Mouse (Mus musculus) midbrain, embryonic 15.5 days (tissue): Measurements from ENCODE around the gene Fmnl3. TPM values are rescaled to one million over a fixed set of nuclear protein-coding genes. Genes with fewer than 3 reads are reported as not detected.

Experiments
- ATAC-seq: fragments of 200-750 bp; cut with Nextera tagmentation; replicated peaks from 2 replicates; pipeline ENCODE4 v1.8.0; 2017; ENCODE audit warnings: moderate TSS enrichment
- H3K27ac ChIP-seq: fragments of 300-500 bp; sonication (generic); 2 replicates; pipeline ENCODE4 v1.5.1; 2015; ENCODE audit warnings: mild to moderate bottlenecking, inconsistent platforms
- H3K27me3 ChIP-seq: fragments of 300-500 bp; sonication (generic); replicated peaks from 2 replicates; pipeline ENCODE4 v1.6.1; 2015; ENCODE audit warnings: inconsistent platforms
- H3K36me3 ChIP-seq: fragments of 300-500 bp; sonication (generic); replicated peaks from 2 replicates; pipeline ENCODE4 v1.6.1; 2015; ENCODE audit warnings: inconsistent platforms
- H3K4me1 ChIP-seq: fragments of 300-500 bp; sonication (generic); 2 replicates; pipeline ENCODE4 v1.6.1; 2015; ENCODE audit warnings: inconsistent platforms
- H3K4me2 ChIP-seq: fragments of 300-500 bp; sonication (generic); 2 replicates; pipeline ENCODE4 v1.6.1; 2015; ENCODE audit warnings: inconsistent platforms, mild to moderate bottlenecking, moderate library complexity
- H3K4me3 ChIP-seq: fragments of 300-500 bp; sonication (generic); 2 replicates; pipeline ENCODE4 v1.5.1; 2015; ENCODE audit warnings: mild to moderate bottlenecking, inconsistent platforms
- H3K9ac ChIP-seq: fragments of 300-500 bp; sonication (generic); 2 replicates; pipeline ENCODE4 v1.6.1; 2015; ENCODE audit warnings: mild to moderate bottlenecking, inconsistent platforms
- H3K9me3 ChIP-seq: fragments of 300-500 bp; sonication (generic); 2 replicates; pipeline ENCODE4 v1.6.1; 2016; ENCODE audit warnings: inconsistent platforms
- WGBS: fragments of 180-500 bp; shearing (Covaris S2); methylation state at CpG from one replicate; pipeline ENCODE4 v1.1.7; 2015; ENCODE audit warnings: mixed read lengths; 5-methylcytosine and 5-hydroxymethylcytosine counted together
- polyA plus RNA-seq: library from polyadenylated mRNA; unstranded; fragments of >200 nt; fragmentation: Nextera tagmentation; extraction: Ambion mirVana; gene quantifications from 2 replicates; pipeline ENCODE4 v1.2.1, GENCODE M21; 2015

Fmnl3 gene
- 9.1 and 10.0 TPM in 2 replicates for polyA plus RNA-seq

DNA sequence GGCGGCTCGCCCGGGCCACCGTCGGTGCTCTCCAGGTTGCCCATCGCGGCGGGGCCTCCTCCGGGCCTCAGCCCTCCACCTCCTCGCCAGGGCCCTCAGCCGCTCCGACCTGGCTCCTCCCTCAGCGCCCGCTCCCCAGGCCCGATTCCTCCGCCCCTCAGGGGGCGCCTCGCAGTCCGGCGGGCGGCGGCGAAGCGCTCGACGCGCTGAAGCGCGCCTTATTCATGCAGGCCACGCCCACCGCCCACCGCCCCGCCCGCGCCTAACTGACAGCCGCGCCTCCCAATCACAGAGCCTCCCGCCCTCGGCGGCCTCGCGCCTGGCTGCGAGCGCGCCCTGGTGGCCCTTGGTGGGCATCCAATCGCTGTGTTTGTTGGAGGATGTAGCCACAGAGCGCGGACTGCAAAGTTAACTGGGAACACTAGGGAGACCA, at the start of gene Fmnl3:
Fmnl3 (minus strand) TSS at position 224 of the 433 bp plus-strand sequence.
- WGBS: under 1% methylated on average over 47 of the region's 48 CpGs
- peak within 1 kb of the TSS; percentile 69 for H3K9ac ChIP-seq

DNA sequence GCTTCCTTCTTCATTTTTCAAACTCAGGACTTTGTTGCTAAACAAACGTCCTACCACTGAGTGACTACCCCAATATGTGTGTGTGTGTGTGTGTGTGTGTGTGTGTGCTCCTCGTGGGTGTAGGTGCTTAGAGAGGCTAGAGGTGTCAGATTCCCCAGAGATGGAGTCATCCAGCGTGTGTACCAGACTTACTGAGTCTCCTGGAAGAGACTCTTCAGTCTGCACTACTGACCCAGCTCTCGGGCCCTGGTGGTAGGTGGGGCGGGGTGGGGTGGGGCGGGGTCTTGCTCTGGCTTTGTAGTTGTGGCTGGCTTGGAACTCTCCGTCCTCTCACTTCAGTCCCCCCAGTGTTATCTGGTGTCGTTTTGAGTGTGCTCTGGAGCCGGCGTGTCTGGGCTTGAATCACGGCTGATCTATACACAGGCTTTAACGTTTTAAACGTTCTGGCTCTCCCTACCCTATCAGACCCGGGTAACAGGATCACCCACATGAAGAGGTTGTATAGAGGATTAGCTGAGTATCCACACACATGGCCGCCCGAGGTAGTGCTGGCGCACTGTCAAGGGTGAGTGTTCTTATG, 47.5 kb upstream of the Fmnl3 start:
- no peak for ATAC-seq
- no peak overlapping the region for H3K9ac ChIP-seq
- no peak overlapping the region for H3K27ac ChIP-seq
- H3K4me2 ChIP-seq: no peak overlapping the region
- no peaks in the 10 kb centered on the region for H3K36me3 ChIP-seq
- H3K9me3 ChIP-seq: no peaks in the 10 kb centered on the region
- 44% methylated on average over 17 of the region's 17 CpGs for WGBS
- no peak overlapping the region for H3K4me3 ChIP-seq
- H3K4me1 ChIP-seq: peaks cover 16% of the 10 kb centered on the region
- no peaks in the 10 kb centered on the region for H3K27me3 ChIP-seq

More for the DNA sequence above, at the start of gene Fmnl3:
- Histone ChIP-seq H3K4me2 (peak within 1 kb of the TSS; percentile 61), H3K4me1 (peaks cover 14% of the 10 kb centered on the region), H3K9me3 (no peaks in the 10 kb centered on the region), H3K27me3 (0 out of 2 replicates have a peak, but pooled peaks cover 3% of the 10 kb centered on the region), H3K4me3 (peak within 1 kb of the TSS; percentile 72), H3K27ac (peak within 1 kb of the TSS; percentile 72), H3K36me3 (no peaks in the 10 kb centered on the region)
- peak; percentile 96 for ATAC-seq

DNA sequence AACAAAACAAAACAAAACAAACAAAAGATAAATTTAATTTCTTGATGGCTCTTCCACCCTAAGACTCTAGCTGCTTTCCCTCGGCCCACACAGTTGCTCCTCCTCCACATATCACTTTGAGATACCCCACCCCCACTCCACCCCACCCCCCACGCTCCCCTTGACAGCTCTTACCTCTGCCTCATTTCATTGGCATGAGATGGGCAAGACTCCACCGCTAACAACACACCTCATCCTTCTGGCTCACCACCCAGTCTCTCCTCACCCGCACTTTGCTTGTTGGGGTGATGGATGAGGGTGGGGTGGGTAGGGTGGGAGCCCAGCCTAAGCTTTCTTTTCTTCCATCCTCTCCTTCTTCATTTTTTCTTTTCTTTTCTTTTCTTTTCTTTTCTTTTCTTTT, 46.7 kb upstream of the Fmnl3 start:
- Histone ChIP-seq H3K4me2 (no peak overlapping the region), H3K4me1 (peaks cover 16% of the 10 kb centered on the region), H3K9ac (no peak overlapping the region), H3K27ac (no peak overlapping the region), H3K9me3 (no peaks in the 10 kb centered on the region), H3K4me3 (no peak overlapping the region), H3K27me3 (no peaks in the 10 kb centered on the region), H3K36me3 (no peaks in the 10 kb centered on the region)
- ATAC-seq: no peak
- whole genome bisulfite sequencing: 45% methylated on average over 4 of the region's 4 CpGs

DNA sequence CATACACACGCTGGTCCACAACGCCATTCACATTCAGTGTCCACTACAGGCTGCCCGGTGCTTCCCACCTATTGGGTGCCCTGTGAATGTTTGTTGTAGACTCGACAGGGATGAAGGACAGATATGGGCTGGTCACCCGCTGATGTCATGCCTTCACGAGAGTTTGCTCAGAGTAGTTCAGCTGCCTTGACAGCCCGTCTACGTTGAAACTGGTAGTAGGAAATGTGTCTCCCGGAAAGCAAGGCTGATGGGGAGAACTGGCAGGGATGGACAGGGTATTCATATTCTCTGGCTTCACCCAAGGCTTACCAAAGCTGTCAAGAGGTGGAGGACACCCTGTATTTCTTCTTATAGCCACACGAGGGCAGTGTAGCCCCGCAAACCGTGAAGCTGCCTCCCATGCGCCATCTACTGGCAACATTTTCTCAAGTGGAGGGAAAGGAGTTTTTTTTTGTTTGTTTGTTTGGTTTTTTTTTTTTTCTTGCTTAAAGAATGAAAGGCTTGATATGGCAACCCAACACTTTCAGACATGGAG, 46.1 kb upstream of the Fmnl3 start:
- ATAC-seq: peak; percentile 35; the same call in 1 of the 2 replicates
- peak overlapping the region; percentile 7; the same call in 1 of the 2 replicates for H3K4me2 ChIP-seq
- H3K9me3 ChIP-seq: no peaks in the 10 kb centered on the region
- H3K27me3 ChIP-seq: no peaks in the 10 kb centered on the region
- H3K4me3 ChIP-seq: no peak overlapping the region
- peaks cover 16% of the 10 kb centered on the region for H3K4me1 ChIP-seq
- H3K9ac ChIP-seq: no peak overlapping the region
- H3K27ac ChIP-seq: no peak overlapping the region
- WGBS: 19% methylated on average over 13 of the region's 13 CpGs
- H3K36me3 ChIP-seq: no peaks in the 10 kb centered on the region

DNA sequence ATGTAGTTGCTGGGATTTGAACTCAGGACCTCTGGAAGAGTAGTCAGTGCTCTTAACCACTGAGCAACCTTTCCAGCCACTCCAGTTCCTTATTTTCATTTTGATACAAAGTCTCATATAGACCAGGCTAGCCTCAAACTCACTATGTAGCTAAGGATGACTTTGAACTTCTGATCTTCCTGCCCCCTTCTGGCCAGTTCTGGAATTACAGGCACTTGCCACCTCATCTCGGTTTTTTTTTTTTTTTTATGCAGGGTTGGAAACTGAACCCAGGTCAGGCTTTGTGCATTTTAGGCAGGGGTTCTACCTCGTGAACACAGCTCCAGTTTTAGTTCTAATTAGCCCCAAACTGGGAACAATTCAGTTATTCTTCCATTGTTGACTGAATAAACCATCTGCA, 45.5 kb upstream of the Fmnl3 start:
- H3K36me3 ChIP-seq: no peaks in the 10 kb centered on the region
- ATAC-seq: no peak
- H3K4me1 ChIP-seq: peaks cover 11% of the 10 kb centered on the region
- no peaks in the 10 kb centered on the region for H3K9me3 ChIP-seq
- H3K27me3 ChIP-seq: no peaks in the 10 kb centered on the region
- 21% methylated on average over 2 of the region's 2 CpGs for WGBS
- no peak overlapping the region for H3K4me2 ChIP-seq
- H3K4me3 ChIP-seq: no peak overlapping the region
- no peak overlapping the region for H3K27ac ChIP-seq
- no peak overlapping the region for H3K9ac ChIP-seq

DNA sequence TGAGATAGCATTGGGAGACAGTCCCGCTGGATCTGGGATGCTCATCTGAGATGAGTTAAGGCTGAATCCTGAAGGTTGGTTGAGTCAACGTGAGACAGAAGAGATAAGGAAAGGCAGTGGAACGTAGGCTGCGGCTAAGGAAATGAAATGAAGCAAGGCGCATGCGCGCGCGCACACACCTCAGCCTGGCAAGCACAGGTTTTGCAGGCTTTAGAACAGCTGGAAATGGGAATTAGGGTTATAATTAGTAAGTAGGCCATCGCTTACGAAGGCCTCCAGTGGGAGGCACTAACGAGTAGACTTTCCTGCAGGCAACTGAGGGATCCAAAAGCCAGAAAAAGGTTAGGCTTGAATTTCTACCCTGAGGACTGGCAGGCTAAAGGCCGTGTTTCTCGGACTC, 41.5 kb upstream of the Fmnl3 start:
- 63% methylated on average over 14 of the region's 14 CpGs for WGBS
- peaks cover 27% of the 10 kb centered on the region for H3K36me3 ChIP-seq
- H3K27me3 ChIP-seq: no peaks in the 10 kb centered on the region
- H3K9me3 ChIP-seq: no peaks in the 10 kb centered on the region
- H3K4me1 ChIP-seq: 0 out of 2 replicates have a peak, but pooled peaks cover 3% of the 10 kb centered on the region
- no peak overlapping the region for H3K9ac ChIP-seq
- no peak for ATAC-seq
- H3K27ac ChIP-seq: no peak overlapping the region
- H3K4me3 ChIP-seq: no peak overlapping the region
- H3K4me2 ChIP-seq: no peak overlapping the region

DNA sequence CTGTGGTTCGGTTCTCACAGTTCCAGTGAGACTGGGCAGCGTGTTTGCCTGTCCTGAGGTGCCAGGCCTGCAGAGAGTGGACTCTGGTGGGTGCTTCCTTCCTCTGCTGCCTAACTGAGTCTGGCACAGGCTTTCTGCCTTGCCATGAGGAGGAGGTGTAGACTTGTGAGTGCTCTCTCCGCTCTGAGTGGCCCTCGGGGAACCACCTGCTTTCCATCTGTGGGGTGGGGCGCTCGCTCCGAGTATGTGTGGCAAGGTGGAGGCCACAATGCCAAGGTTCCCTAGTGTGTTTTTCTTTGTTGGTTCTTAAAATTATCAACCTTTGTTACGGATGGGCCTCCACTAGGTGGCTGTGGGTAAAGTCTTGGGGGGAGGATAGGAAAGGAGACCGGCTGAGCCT, 38.6 kb upstream of the Fmnl3 start:
- Histone ChIP-seq H3K4me2 (no peak overlapping the region), H3K4me1 (no peaks in the 10 kb centered on the region), H3K9ac (no peak overlapping the region), H3K9me3 (no peaks in the 10 kb centered on the region), H3K27me3 (no peaks in the 10 kb centered on the region), H3K27ac (no peak overlapping the region), H3K36me3 (peaks cover 50% of the 10 kb centered on the region), H3K4me3 (no peak overlapping the region)
- 94% methylated on average over 9 of the region's 9 CpGs for WGBS
- no peak for ATAC-seq

DNA sequence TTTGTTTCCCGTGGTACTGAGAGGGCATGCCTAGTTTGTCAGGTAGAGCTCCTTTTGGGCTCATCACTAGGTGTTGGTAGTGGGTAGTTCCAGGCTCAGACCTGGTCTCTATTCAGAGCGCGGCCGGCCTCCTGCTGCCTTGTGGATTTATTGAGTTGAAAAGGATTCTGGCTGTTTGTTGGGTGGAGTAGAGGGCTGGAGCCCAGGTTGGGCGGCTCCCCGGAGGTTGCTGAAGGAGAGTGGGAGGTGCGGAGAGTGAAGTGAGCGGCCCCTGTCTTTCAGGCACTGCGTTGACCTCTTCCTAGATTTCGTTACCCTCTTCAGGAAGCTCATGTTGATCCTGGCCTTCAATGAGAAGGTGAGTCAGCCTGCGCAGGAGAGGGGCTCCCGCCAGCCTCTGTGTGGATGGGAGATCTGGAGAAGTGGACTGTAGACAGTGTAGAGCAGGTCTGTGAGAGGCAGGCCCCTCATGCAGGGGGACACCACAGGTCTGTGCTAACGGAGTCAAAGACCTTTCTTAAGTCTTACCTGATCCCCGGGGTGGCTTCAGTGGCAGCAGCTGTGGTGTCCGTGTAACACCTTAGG, 36.8 kb upstream of the Fmnl3 start:
- Histone ChIP-seq H3K9me3 (no peaks in the 10 kb centered on the region), H3K27ac (no peak overlapping the region), H3K4me3 (no peak overlapping the region), H3K36me3 (peaks cover 55% of the 10 kb centered on the region), H3K4me2 (no peak overlapping the region), H3K27me3 (no peaks in the 10 kb centered on the region), H3K9ac (no peak overlapping the region), H3K4me1 (no peaks in the 10 kb centered on the region)
- 90% methylated on average over 15 of the region's 15 CpGs for WGBS
- ATAC-seq: no peak

DNA sequence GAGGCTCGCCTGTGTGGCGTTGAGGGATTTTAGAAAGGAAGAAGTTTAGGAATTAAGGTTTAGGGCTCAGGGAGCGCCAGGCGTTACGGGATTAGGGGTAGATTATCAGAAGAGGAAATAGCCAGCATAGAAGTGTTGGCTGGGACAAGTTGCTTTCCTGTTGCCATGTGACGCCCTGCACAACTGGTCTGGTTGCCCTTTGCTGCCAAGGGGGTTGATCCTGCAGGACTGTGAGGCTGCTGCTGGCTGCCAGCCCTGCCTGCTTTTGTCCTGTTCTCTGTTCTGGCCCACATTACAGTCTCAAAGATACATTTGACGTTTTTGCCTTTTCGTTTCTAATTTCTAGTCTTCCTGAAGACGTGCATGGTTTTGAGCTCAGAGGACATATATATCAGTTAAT, 34.9 kb upstream of the Fmnl3 start:
- H3K27me3 ChIP-seq: no peaks in the 10 kb centered on the region
- H3K4me3 ChIP-seq: no peak overlapping the region
- no peak overlapping the region for H3K4me2 ChIP-seq
- H3K9me3 ChIP-seq: no peaks in the 10 kb centered on the region
- H3K9ac ChIP-seq: no peak overlapping the region
- WGBS: 81% methylated on average over 9 of the region's 9 CpGs
- 0 out of 2 replicates have a peak, but pooled peaks cover 2% of the 10 kb centered on the region for H3K4me1 ChIP-seq
- no peak overlapping the region for H3K27ac ChIP-seq
- no peak for ATAC-seq
- peaks cover 55% of the 10 kb centered on the region for H3K36me3 ChIP-seq

DNA sequence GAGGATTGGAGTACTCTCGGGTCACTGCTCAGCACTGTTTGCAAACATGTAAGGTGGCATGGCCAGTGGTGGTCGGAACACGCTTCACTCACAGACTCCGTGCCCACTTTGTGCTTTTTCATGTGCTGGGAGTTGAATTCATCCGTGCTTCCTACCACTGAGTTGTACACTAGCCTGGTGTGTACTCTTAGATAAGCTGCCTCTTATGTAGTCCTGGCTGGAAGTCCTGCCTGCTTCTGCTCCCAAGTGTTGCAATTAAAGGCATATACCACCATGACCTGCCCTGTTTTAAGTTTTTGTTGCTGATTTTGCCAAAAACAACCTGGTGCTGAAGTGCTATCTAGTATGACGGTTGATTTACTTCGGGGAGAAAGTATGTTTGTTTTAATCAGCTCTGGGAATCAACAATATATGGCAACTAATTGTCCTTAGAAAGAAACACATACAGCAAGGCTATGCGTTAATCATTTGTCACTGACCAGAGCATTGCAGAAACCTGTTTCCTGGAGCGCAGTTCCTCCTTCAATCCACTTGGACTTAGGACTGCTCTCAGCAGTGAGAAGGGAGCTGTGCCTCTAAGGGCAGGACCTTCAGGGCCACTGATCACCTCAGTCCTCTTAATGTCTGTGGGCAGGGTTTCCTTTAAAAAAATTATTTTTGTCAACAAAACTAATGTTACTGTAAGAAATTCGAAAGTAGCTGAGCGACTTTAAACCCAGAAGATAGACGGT, 33.0 kb upstream of the Fmnl3 start:
- Histone ChIP-seq H3K36me3 (peaks cover 43% of the 10 kb centered on the region), H3K4me2 (no peak overlapping the region), H3K27ac (no peak overlapping the region), H3K4me1 (peaks cover 17% of the 10 kb centered on the region; the same call in 1 of the 2 replicates), H3K4me3 (no peak overlapping the region), H3K9ac (no peak overlapping the region), H3K9me3 (no peaks in the 10 kb centered on the region), H3K27me3 (no peaks in the 10 kb centered on the region)
- WGBS: 95% methylated on average over 12 of the region's 12 CpGs
- no peak for ATAC-seq

DNA sequence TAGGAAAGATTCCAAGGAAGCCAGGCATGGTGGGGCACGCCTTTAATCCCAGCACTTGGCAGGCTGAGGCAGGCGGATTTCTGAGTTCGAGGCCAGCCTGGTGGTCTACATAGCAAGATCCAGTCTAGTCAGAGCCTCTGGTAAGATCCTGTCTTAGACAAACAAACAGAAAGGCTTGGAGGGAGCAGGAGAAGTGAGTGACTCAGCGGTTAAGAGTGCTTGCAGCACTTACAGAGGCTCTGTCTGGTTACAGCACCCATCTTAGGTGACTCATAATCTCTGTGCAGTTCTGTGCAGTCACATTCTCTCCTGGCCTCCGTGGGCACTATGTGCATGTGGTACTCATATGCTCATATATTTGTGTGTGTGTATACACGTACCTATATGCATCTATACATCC, 30.3 kb upstream of the Fmnl3 start:
- H3K4me3 ChIP-seq: no peak overlapping the region
- H3K4me1 ChIP-seq: peaks cover 33% of the 10 kb centered on the region
- H3K4me2 ChIP-seq: no peak overlapping the region
- 92% methylated on average over 6 of the region's 6 CpGs for whole genome bisulfite sequencing
- ATAC-seq: no peak
- peaks cover 17% of the 10 kb centered on the region for H3K36me3 ChIP-seq
- no peaks in the 10 kb centered on the region for H3K9me3 ChIP-seq
- no peak overlapping the region for H3K9ac ChIP-seq
- H3K27me3 ChIP-seq: no peaks in the 10 kb centered on the region
- no peak overlapping the region for H3K27ac ChIP-seq

DNA sequence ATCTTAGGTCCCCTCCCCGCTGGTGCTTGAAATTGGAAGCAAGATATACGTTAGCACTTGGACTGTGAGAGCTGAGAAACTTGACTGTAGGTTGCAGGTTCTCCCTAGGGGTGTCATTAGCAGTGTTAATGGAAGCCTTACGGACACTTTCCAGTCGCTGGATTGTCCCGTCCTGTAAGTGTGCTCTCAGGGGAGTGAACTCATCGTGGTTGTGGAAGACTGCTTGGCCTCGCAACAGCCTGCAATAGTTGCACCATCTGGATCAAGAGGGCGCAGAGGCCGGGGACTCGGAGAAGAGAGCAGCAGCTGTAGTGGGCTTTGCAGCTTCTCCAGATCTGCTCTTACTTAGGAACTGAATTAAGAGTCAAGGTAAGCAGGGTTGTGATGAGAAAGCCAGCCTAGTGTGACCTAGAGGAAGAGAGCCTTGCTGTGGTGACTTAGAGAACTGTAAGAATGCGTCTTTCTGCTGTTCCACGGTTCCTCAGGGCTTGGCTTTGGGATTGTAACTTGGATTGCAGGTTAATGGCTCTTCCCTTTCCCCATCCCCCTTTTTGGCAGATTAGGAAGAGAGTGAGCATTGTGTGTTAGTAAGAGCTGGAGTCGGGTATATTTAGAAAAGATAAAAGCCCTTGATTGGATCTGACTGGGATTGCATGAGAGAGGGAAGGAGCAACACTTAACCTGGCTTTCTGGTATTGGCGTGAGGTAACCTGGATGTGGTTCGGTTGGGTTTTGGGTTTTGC, 29.4 kb upstream of the Fmnl3 start:
- Histone ChIP-seq H3K4me3 (no peak overlapping the region), H3K9me3 (no peaks in the 10 kb centered on the region), H3K4me2 (no peak overlapping the region), H3K27me3 (no peaks in the 10 kb centered on the region), H3K36me3 (peaks cover 9% of the 10 kb centered on the region), H3K27ac (no peak overlapping the region), H3K4me1 (peaks cover 42% of the 10 kb centered on the region), H3K9ac (no peak overlapping the region)
- WGBS: 71% methylated on average over 15 of the region's 15 CpGs
- ATAC-seq: no peak
